Mouse (Mus musculus) thymus, postnatal 36 days (tissue): ENCODE results near the gene BC025920.
A peak's percentile ranks its signal among the peaks of the same experiment; 100 is the strongest.
"Not testable (repeated sequence)": the region's sequence is repeated elsewhere in the genome, so short reads cannot be mapped to it uniquely, and the experiment has no call there.

Experiments
- DNase-seq, 2 experiments: peaks; one replicate each; pipeline ENCODE4 v3.0.0; 2022; ENCODE audit warnings: mixed read lengths in 2 of 2

BC025920 gene

DNA sequence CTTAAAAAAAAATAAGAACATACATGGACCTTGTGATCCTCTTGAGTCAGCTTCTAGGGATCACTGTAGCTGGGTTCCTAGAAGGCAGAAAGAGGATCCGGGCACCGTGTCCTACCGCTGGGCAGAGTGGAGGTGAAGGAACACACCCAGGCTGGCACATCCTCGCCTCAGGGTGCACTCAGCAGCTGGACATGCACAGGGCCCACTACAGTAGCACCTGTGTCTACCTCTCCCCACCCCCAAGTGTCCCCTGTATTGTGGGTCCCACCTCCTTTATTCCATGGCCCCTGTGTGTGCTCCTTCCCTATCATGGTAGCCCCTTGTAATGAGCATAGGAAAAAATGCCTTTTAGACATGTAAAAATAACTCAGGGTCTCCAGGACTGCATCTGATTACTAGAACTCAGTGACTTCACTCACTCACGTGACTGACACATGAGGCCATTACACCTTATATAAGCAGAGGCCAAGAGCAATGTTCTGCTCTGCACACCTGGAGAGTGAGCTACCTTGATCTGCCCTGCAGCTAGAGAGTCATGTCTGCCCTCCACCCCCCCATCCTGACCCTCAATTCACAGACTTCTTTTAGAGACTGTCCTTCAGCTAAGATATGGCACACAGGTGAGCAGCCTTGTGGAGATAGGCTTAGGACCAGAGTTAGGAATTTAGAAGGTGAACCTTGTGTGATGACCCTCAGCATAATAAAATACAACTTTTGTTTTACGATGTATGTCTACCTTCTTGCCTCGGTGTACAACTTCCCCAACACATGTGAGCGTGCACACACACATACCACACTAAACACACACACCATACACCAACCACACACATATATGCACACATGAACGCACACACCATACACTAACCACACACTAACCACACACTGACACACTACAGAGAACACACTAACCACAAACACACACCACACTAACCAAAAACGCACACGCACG is 1.8 kb upstream of the BC025920 start:
- no peak for DNase-seq

DNA sequence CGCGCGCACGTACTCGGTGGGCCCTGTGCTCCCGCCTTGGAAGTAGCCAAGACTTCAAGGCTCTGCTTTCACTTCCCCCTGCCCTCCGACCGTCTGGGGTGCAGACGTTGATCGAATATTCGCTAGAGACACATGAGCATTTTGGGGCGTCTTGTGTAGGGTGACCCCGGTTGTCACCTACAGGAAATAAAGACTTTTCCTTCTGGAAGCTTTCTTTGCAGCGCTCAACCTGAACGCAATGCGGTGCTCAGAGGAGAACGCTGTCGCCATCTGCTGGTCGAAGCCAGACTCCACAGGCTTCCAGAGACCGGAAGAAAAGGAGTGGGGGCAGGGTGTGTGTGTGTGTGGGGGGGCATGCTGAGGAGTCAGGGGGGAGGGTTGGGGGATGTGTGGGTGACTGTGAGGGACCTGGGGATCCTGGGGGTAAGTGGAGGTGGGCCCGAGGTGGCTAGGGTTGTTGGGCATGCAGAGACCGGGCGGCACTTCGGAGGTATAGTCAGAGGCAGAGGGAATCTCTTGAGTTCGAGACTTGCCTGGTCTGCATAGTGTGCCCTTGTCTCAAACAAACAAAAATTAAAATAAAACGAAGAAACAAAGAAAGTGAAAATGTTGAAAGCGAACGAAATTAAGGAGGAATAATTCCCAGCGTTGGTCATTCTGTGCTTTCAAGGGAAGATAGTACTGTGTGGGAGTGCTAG is 953 bp upstream of the BC025920 start:
- peak; percentile 86 to 88 for DNase-seq

DNA sequence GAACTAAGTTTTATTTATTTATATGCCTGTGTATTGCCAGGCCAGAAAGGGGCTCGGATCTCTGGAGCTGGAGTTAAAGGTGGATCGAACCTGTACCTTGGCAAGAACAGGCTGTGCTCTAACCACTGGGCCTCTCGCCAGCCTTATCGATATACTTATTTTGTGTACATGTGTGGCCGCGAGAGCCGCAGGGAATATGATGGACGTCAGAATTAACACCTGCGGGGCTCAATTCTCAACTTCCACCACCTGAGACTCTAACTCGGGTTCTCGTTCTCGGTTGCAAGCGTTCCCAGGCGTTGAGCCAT is 450 bp upstream of the BC025920 start:
- no peak for DNase-seq

DNA sequence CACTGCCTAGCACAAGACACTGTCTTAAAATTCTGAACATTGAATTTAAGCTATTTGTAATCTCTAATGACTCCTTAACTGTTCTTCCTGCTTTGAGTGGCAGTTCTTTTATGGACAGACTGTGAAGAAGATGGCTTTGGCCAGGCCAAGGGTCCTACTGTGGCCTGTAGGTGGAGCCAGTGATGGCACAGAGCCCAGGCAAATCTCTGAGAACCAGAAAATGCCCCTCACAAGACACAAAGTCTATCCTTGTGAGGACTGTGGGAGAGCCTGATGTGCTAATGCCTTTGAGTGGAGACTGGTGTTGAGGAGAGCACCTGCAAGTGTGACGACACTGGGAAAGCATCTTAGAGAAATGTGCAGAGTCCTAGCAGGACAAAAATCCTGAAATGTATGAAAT is 2.2 kb downstream of the BC025920 start:
- no peak for DNase-seq

DNA sequence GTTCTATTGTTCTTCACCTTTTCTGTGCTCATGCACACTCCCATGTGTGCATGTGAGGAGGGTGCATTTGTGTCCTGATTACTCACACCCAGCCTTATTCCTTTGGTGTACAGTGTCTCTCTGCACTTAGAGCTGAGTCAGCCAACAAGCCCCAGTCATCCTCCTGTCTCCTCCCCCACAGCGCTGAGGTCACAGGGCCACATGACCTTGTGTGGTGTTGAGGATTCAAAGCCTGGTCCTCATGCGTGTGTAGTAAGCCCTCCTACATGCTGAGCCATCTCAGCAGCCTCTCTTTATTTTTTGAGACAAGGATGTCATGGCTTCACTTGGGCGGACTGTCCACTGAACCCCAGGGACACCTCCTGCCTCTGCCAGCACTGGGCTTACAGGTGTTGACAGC is 6.7 kb downstream of the BC025920 start:
- DNase-seq, result no peak

DNA sequence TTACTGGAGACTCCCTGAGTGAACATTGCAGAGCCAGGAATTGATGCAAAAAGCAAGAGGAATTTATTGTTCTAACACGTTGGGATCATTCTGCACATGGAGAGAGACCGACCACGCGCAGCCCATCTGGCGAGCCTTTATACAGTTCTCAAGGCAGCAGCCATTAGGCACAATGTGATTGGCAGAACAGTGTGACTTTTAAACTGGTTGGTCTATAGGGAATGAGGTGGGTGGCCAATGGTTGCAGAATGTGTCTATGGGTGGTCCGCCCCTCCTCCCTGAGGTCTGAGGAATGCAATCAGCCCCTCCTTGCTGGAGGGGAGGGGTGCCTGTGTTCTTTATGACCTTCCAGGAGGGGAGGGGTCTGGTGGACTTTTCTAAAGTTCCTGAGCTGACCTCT is 9.4 kb downstream of the BC025920 start:
- DNase-seq, result no peak

DNA sequence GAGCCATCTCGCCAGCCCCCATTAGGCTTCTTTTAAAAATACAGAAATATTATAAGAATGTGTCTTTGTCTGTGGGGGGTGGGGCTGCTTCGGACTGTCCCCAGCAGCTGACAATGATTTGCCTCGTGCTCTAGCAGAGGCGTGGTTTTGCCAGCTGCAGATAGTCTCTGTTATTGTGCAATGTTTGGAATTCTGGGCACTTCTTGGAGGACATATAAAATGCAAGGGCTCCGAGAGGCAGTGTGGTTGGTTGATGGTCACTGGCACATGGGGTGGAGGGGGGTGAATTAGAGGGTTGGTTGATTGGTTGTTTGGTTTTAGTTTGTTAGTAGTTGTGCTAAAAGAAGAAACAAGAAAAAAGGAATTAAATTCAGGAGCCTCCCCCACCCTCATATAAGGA is 13.9 kb downstream of the BC025920 start:
- no peak for DNase-seq

DNA sequence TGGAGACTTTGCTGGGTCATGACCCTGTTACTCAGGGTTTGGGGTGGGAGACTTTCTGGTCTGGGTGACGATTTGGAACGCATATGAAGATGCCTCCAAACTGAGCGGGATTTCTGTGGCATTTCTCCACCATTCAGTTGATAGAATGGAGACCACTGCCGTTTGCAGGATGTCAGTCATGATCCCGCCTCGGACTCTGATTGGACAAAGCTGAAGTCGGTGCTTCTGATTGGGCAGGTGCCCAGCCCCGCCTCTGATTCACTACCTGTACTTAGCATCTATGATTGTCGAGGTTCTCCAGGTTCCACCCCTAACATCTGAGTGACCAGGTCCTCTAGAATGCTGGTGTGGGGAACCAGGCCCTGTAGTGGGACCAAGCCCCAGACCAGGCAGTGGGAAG is 14.7 kb downstream of the BC025920 start:
- DNase-seq, result no peak

DNA sequence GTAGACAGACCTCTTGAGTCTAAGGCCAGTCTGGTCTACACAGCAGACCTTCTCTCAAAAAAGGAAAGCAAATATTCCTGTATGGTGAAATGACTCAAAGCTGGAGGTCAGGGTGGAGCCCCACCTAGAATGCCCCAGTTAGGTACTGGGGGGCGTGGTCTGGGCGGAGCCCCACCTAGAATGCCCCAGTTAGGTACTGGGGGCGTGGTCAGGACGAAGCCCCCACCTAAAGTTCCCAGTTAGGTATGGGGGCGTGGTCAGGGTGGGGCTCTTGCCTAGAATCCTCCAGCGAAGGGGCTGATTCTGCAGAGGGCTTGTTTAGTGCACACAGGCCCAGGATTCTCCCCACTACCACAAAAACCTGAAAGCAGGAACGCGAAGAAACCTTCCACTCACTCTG is 17.4 kb downstream of the BC025920 start:
- DNase-seq, result no peak

DNA sequence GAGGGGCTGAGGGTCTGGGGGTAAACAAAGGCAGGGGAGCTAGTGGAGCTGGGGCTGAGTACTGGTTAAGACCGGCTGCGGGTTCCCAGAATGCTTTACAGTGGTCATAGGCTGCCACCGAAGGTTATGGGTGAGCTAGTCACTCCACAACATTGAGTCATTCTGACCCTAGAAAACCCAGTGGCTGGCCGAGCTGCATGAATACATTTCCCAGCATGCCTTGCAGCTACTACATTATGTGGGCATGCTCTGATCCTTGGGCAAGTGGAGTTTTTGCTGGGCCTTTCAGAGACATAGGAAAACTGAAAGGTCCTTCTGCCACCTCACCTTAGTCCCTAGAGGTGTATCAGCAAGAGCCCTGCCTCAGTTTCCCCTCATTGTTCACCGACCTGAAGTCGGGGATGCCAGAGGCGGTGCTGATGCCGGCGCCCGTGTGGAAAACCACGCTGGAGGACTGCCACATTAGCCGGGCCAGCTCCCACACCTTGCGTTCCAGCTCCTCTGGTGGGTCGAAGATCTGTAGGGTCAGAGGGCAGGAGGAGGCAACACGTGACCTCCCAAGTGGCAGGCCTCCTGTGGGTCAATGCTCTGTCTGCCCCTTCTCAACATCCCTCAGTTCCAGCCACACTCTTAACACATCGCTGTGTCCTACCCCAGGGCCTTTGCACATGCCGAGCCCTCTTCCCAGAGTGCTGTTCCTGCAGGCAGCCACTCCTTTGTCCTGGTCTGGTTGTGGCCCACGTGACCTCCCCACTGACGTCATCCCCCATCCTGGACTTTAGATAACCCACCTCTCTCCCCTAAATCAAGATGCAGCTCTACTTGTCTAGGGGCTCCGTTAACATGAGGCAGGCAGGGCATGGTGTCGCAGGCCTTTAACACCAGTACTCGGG is 20.3 kb downstream of the BC025920 start:
- no peak for DNase-seq

DNA sequence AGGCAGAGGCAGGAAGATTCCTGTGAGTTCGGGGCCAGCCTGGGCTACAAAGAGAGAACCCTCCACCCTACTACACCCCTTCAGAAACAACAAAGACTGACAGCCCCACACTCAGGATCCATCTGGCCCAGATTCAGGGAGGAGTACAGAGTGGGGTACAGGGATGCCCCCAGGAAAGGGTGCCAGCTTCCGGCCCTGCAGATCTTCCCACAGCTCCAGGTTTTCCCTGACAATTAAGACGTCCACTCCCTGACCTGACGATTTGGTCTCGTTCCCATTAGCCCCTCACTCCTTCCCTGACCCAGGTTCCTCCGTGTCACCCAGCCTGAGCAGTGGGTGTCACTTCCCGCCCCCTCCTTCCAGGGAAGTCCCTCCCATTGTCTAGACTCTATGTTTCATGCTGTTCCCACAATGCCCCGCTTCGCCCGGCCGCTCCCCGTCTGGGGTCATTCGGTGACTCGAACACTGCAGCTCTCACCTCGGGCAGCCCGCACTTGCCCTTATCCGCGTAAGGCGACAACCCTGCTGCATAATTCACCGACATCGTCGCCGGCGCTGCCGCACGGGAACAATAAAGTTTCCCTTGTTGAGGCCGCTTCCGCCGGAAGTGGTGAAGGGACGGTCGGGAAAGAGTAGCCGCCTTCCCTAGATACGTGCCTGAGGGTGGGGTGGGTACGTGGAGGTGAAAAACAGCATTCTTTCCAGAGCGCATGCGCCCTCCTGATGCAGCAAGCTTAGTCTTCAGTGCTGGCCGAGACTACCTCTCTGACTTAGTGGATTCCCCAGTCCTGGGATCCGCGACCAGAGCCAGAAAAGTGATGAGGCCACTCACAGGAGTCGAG is 21.1 kb downstream of the BC025920 start, which contains the start of gene Sirt6:
Sirt6 (minus strand) TSS at position 804 of the 842 bp plus-strand sequence.
- DNase-seq, result peak; percentile 90 to 94

DNA sequence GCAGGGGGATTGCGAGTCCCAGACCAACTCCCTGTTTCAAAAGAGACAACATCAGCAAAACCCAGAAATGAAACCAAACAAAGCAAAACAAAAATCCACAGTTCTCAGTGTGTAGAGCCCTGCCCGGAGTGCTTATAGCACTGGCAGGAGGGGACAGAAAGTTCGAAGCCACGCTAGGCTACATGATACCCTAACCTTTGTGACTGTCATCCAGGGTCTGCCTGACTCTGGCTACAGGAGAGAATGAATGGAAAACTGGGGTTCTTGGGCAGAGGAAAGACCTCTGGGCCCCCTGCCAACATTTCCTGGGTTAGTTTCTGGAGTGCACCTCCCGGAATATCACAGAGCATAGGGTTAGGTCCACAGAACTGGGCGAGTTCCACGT is 21.8 kb downstream of the BC025920 start:
- no peak for DNase-seq

DNA sequence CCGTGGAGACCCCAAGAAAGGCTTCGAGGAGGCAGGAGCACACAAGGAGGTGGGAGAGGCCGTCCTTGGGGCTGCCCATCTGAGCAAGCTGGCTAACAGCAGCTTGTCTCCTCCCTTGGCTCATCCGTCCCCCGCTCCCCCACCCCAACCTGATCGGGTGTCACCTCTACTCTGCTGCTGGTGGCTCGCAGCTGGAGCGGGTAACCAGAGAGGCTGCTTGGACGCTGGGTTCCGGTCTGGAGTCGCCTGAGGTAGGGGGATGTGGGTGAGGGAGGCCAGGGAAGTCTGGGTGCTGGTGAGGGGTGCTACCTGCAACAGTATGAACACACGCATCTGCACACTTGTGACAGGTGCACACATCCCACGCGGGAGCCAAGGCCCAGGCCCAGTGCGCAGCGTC is 22.3 kb downstream of the BC025920 start, which contains the start of gene Ankrd24:
Ankrd24 (plus strand) TSS at position 151 of the 400 bp plus-strand sequence.
- DNase-seq, result no peak

DNA sequence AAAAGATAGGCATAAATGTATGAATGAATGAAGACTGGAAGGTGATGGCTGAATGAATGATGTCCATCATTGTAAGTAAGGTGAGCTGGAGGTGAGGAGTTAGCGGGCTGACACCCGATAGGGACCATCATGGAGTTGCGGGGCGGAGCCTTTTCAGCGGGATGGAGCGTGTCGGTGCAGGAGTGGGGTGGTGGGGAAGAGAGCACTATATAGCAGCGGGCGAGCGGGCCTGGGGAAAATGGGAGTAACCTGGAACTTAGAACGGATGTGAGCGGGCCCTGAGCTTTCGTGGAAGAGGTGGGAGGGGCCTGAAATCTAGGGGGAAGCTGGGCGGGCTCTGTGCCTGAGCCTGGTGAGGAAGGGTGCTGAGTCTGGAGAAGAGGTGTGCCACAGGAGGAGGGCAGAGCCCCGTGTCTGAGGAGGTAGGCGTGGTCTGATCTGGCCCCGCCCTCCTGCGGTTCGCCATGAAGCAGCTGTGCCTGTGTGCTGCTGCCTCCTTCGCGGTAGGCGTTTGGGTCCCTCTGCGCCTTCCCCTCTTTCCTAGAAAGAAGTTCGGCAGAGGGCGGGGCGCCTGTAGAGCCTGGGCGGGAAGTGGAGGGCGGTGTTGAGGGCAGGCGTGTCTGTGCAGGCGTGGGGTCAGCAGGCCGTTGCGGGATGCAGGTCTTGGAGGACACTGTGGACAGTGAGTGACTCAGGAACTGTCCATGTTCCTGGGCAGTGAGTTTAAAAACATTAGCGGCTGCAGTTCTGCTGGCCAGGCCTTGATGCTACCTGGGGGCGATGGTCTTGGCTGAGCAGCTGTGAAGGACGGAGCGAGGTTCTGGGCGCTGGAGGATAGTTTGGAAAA is 27.4 kb downstream of the BC025920 start:
- peak; percentile 87 to 93 for DNase-seq

DNA sequence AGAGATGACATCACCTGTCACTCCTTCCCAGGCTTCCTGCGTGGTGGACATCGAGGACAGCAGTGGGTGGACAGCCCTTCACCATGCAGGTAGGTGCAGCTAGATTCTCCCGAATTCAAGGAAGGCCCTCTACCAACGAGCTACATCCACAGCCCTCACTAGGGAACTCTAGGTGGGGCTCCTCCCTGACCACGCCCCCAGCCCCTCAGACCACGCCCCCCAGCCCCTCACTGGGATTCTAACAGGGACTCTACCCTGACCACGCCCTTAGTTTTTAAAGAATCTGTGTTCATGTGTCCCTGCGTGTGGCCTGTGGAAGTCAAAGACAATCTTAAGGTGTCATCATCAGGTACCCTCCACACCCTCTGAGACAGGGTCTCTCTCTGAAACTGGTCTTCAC is 30.3 kb downstream of the BC025920 start:
- DNase-seq, result no peak

DNA sequence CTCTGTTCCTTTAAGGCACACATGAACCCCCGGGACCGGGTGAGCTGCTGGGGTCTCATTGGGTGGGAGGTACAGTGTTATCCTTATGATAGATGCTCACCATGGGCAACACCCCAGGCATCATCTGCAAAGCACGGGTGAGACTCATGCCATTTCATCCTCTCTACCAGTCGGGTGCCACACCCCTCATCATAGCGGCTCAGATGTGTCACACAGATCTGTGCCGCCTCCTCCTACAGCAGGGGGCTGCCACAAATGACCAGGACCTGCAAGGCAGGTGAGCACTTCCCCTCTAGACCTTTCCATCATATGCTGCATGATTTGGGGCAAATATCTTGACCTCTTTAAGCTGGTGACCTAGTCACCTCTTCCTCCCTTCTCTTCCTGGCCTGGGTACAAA is 32.0 kb downstream of the BC025920 start:
- no peak for DNase-seq

DNA sequence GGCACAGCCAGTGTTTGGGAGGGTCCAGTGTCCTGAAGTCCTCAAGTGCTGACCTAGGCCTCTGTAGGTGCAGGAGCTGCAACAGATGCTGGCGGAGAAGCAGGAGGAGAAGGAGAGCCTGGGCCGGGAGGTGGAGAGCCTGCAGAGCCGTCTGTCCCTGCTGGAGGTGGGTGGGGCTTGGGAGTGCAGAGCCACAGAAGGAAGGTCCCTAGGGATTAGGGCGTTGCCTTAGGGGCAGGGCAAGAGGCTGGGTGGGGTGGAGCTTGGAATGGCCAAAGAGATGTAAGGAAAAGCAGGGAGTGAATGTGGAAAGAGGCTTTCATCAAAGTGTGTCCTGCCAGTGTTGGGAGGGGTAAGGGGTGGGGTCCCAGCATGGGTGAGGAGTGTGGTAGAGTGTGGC is 34.8 kb downstream of the BC025920 start:
- DNase-seq, result not testable (repeated sequence)

DNA sequence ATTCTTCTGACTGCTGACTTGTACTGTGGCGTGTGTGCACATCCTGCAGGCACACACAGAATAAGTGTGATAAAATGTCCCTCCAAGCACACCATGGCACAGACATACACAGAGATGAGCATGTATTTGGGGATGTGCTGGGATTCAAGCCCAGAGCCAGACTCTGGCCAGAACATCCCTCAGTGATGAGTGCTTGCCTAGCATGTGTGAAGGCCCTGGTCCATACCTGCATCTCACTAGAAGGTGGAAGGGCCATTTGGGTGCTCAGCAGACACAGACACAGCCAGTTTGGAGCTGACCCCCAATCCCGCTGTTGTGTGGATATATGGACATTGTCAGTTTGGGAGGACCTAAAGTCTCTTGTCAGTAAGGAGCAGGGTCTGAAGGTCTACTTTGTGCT is 35.5 kb downstream of the BC025920 start:
- no peak for DNase-seq

DNA sequence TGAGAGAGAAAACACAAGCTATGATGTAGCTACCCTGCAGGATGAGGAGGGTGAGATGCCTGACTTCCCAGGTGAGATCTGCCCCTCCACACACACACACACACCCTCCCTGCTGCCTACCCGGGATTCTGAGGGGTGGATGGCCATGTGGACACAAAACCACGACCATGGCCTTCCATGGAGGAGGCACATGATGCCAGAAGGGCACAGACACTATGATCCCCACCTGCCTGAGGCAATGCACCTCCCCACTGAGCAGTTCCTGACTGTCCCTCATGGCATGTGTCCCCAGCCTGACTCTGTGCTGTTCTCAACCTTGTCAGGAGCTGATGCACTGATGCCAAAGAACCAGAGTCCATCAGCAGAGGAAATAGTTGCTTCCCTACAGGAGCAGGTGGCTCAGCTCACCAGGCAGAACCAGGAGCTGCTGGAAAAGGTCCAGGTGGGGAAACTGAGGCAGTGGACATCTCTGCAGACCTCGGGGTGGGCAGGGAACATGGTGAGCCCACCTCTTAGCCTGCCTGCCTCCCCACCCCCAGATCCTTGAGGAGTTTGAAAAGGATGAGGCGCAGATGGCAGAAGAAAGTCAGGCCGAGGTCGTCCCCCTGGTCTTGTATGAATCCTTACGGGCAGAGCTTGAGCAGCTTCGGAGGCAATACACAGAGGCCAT is 36.0 kb downstream of the BC025920 start:
- no peak for DNase-seq

DNA sequence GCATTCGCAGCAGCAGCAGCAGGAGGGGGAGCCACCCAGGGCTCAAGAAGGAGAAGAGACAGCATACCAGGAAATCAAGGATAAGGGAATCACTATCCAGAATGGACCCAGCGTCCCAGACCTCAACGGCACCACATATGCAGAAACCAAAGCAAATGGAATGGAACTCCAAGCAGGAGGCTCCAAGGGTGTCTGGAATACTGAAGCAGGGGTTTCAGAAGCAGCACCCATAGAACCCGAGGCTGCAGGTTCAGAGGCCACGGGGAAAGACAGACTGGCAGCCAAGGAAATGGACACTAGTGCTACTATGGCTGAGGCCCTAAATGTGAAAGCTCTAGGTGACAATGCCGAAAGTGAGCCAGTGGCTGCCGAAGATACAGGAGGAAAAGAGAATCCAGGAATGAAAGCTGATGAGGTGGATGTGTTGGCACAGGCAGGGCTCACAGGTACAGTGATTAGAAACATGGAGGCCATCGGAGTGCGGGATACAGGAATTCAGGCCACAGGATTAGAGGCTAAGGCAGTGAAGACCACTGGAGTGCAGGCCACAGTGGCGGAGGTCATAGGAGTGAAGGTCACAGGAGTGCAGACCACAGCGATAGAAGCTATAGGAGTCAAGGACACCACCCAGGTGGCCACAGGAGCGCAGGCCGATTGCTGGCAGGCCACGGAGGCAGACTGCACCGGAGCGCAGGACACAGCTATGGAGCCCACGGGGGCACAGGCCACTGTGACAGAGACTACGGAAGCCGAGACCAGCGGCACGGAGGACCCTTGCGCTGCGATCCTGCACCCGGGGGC is 36.8 kb downstream of the BC025920 start:
- DNase-seq, result no peak
